Mouse (Mus musculus): ENCODE data around the gene Gpatch4. TPM values are rescaled to one million over a fixed set of nuclear protein-coding genes. Genes with fewer than 3 reads are reported as not detected.

The Gpatch4 gene
- 10 to 100 TPM; 15.0 to 16.5 TPM for total RNA-seq (2021)
- long read RNA-seq, experiment 1, transcript Gpatch4-201 (8 exons, 1,630 nt): major isoform, 6 of 11 reads
- long read RNA-seq, experiment 1, partial matches to known transcripts: 0 of 11 reads
- long read RNA-seq, experiment 1, other reads (novel, unspliced or antisense): 4 of 11 reads
- long read RNA-seq, experiment 2, transcript Gpatch4-201 (8 exons, 1,630 nt): major isoform, 9 of 22 reads
- long read RNA-seq, experiment 2, partial matches to known transcripts: 4 of 22 reads
- long read RNA-seq, experiment 2, other reads (novel, unspliced or antisense): 9 of 22 reads

DNA sequence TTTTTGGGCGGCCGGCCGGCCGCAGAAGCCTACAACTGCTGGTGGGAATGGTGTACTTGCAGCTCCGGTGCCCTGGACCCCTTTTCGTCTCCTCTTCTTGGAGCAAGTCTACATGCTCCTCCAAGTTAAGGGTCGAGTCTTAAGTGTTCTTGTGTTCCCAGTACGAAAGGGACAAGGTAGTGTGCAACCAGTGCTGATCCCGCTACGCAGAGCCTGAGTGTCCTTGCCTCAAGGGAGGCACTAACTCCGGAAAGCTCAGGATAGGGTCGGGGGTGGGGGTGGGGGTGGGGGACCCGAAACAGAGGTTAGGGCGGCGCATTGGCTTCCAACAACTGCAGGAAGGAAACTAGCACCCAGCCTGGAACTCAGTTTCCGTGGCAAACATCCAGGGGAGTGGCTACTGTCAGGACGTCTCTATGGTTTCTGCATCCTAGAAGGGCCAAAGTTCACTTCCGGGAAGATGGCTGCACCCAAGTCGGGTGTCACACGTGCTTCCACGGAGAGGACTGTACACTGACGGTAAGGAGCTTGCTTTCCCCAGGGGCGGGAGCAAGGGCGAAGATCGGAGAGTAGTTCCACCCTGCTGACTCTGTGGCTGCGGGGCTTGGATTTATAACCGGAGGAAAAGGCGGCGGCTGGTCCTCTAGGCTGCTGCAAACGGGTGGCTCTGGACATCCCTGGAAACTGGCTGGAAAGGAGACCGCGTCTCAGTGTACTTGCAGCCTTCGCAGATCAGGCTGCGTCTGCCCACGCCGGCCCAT, at the start of gene Gpatch4:
Gene Gpatch4, plus strand, starts transcription at position 448 of the 761 bp plus-strand sequence.
- no peak for TF ChIP-seq CTCF (conservative IDR thresholded peaks at IDR 0.05)
- peak within 1 kb of the TSS; percentile 90 for H3K4me3 ChIP-seq
- peak within 1 kb of the TSS; percentile 74 for H3K27ac ChIP-seq
- peak; percentile 89 to 93 for DNase-seq (ENCODE audit: low spot score in 2 of 2)

DNA sequence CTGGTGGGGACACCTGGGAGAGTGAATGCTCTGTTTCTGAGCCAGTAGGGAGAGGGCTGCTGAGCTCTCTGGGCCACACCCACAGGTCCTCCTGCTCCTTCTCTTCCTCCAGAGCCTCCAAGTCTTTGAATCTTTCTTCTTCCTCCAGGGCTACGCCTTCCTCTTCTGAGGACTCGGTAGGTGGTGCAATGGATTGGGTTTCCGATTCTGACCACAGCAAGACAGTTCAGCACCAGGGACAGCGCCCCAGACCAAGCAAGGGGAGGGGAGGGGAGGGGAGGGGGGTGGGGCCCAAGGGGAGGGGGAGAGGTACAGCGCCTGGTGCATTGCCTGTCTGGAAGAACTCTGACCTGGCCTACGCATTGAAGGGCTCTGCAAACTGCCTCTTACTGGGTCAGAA, 49.5 kb upstream of the Gpatch4 start:
- Histone ChIP-seq H3K4me3 (no peak overlapping the region), H3K27ac (no peak overlapping the region)
- TF ChIP-seq CTCF (conservative IDR thresholded peaks at IDR 0.05): no peak
- no peak for DNase-seq (ENCODE audit: low spot score in 2 of 2)

DNA sequence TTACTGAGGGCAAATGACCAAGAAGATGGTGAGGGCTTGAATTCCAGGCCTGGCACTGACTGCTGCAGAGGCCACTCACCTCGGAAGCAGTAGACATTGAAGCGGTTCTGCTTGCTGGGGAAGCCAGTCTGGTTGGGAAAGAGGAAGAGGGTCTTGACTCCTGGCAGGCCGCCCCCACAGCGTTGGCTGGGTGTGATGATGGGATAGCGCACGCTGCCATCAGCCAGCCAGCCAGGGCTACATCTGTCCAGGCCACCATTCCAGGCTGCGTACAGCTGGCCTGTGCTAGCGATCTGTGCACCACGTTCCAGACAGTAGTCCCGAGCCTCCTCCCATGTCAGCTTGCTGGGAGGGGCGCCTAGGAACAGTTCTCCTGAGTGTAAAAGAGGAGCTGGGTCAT, 47.6 kb upstream of the Gpatch4 start:
- H3K27ac ChIP-seq: peak overlapping the region; percentile 76
- DNase-seq (ENCODE audit: low spot score in 2 of 2): no peak
- no peak overlapping the region for H3K4me3 ChIP-seq
- no peak for TF ChIP-seq CTCF (conservative IDR thresholded peaks at IDR 0.05)

DNA sequence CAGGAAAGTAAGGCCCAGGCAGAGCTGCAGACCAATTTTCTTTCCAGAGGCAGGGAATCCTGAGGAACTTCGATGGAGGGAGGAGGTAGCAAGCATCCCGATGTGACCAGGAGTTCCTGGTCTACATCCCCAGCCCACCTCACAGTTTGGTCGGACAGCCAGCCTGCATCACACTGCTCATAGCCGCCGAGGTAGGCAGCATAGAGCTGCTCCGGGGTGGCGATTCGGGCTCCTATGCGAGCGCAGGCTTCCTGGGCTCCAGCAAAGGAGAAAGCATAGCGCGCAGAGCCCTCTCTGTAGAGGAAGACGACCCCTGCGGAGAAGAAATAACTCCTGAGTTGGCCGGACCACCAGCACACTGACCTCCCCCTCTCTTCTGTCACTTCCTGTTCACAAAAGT, 46.5 kb upstream of the Gpatch4 start:
- H3K4me3 ChIP-seq: peak overlapping the region; percentile 69; the same call in 1 of the 2 replicates
- no peak for DNase-seq (ENCODE audit: low spot score in 2 of 2)
- H3K27ac ChIP-seq: peak overlapping the region; percentile 57; the same call in 1 of the 2 replicates
- TF ChIP-seq CTCF (conservative IDR thresholded peaks at IDR 0.05): no peak

DNA sequence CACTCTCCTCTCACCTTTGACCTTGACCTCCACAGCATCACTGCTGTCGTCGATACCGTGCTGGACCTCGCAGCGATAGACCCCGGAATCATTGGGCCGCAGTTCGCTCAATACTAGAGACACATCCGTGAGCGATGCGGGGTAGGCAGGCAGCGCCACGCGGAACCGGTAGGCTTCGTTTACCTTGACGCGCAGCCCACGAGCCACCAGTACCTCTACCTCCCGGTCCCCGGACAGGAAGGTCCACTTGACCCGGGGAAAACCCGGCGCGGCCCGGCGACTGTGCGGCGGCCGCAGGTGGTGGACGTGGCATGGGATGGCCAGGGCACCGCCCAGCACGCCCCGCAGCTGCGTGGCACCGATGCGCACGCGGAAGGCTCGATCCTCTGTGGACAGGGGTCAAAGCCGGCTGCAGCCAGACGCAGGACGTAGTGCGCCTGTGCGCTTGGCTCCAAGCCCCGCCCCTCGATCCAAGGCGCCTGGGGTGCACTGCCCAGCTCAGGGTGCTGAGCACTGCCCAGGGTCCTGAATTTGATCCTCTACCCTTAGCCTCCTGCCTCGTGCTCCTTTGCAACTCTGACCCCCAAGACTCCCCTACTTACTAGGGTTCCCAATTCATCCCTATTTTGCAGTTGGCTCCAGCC, 45.8 kb upstream of the Gpatch4 start:
- TF ChIP-seq CTCF (conservative IDR thresholded peaks at IDR 0.05): no peak
- H3K4me3 ChIP-seq: peak overlapping the region; percentile 69
- H3K27ac ChIP-seq: peak overlapping the region; percentile 57; the same call in 1 of the 2 replicates
- no peak for DNase-seq (ENCODE audit: low spot score in 2 of 2)

DNA sequence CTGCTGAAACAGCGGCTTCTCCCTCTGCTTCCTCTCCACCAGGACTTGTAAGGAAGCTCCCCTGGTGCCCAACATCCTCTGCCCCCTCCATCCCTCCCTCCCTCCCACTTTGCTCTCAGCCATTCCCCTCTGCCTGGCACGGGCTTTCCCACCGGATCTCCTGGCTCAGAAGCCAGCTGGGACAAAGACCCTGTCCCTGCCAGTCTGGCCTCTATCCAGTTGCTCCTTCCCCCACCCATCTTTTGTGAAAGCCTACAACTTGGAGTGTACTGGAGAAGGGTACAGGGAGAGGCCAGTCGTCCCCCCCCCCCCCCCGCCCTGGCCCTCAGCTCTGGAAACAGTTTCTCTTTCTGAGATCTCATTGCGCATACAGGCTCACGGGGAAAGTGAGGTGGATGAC, 44.2 kb upstream of the Gpatch4 start:
- peak overlapping the region; percentile 69 for H3K4me3 ChIP-seq
- DNase-seq (ENCODE audit: low spot score in 2 of 2): peak; percentile 64 to 82
- TF ChIP-seq CTCF (conservative IDR thresholded peaks at IDR 0.05): no peak
- peak overlapping the region; percentile 95 for H3K27ac ChIP-seq

DNA sequence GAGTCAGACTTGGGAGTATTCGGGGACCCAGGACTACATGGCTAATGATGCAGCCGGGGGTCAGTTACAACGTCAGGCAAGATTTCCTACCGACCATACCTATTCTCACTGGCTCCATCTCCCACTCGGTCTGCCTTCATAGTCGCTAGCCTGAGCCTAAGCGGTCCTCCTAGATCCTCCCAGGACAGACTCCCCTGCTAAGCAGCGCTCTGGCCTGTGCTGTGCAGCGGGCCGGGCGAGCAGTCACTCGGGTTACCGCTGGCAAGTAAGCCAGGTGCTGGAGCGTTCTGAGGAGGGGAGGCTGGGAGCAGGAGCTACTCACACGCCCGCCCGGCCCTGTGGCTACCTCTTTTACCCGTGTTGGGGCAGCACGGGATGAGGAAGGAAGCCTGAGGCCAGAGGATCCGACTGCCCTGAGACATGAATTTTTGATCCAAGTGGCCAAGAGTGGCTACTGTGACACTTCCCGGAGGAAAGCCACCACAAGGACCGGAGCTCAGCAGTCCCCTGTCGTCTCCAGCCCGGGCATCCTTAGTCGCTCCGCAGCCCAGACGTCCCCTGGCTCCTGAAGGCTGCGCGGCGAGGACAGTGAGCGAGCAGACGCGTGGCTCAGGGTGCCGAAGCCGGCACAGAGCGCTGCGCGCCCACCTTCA, 43.5 kb upstream of the Gpatch4 start:
- Histone ChIP-seq H3K4me3 (peak overlapping the region; percentile 69), H3K27ac (peak overlapping the region; percentile 95)
- no peak for DNase-seq (ENCODE audit: low spot score in 2 of 2)
- TF ChIP-seq CTCF (conservative IDR thresholded peaks at IDR 0.05): no peak

DNA sequence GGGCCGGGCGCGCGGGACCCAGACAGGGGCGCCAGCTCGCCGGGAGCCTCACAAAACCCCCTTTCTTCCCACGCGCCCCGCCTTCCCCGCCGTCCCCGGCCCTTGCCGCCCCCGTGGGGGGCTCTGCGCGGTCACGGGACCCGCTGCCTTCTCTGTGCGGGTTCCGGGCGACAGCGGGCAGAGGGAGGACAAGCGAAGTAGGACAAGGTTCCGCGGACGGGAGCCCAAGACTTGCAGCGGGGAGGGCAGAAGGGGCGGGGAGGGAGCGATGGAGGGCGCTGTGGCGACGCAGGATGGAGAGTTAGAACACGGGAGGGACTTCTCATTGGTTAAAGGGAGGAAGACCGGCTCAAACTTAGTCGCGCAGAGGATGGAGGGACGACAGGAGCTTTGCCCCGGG, 42.7 kb upstream of the Gpatch4 start, which contains the start of gene Bcan:
Gene Bcan, minus strand, starts transcription at position 50 of the 400 bp plus-strand sequence.
- Histone ChIP-seq H3K27ac (peak within 1 kb of the TSS; percentile 95), H3K4me3 (peak within 1 kb of the TSS; percentile 69)
- DNase-seq (ENCODE audit: low spot score in 2 of 2): peak; percentile 63 to 75

DNA sequence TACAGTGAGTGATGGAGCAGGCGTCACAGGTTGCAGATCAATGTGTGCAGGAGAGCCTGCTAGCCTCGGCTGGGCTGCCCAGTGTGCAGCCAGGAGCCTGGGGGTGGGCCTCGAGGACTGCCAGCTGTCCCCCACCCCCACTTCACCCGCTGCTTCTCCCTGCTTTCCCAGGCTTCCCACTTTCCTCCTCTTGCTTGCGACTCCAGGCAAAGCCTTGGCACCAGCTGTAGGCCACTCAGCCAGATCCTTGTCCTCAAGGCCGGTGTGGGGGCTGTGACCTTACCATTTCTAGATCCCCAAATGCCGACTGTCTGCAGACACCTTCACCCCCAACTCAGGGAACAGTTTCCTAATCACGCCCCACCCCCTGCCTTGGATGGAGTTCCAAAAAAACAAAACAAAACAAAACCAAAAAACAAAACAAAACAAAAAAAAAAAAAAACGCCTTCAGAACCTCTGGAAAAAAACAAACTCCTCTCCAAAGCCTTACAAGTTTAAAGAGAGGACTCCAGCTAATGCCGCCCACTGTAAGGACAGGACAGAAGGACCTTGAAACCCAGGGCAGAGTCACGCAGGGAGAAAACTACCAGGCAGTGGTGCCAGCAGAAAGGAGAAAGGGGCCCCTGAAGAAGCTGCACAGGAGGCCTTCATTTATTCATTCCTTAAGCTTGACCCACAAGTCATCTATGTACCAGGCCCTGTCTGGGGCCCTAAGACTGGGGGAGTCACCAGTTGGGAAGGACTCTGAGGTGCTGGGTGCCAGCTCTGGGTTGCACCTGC, 41.9 kb upstream of the Gpatch4 start:
- H3K27ac ChIP-seq: peak overlapping the region; percentile 95
- H3K4me3 ChIP-seq: peak overlapping the region; percentile 69
- TF ChIP-seq CTCF (conservative IDR thresholded peaks at IDR 0.05): no peak
- DNase-seq (ENCODE audit: low spot score in 2 of 2): no peak

More for the DNA sequence above, 42.7 kb upstream of the Gpatch4 start, which contains the start of gene Bcan:
- peak; percentile 45 for TF ChIP-seq CTCF (conservative IDR thresholded peaks at IDR 0.05)

DNA sequence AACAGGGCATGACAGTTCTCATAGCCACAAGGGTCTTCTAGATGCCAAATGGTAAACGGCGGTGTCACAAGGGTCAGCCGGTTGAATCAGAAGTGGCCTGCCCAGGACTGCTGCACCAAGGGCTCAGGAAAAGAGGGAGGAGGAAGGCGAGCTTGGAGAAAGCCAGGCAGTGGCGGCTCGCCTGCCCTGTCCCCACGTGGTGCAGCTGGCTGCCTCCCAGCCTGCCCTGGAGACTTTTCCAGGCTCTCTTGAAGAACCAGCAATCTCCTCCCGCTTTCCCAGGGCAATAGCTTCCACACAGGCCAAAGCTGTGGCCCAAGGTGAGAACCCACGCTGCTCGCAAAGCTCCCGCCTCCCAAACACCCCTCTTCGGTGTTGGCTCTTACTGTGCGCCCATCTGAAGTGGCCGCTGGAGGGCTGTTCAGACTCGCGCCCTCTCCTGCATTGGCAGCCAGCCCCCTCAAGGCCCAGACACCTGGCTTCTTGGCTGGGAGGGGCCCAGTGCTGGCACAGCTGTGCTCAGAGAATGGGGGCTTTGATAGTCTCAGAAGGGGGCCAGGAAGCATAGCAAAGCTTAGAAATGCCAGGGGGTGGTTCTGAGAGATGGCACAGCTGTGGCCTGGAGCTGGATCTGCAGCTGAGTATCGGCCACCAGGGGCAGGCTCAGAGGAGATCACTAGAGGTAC, 40.5 kb upstream of the Gpatch4 start:
- Histone ChIP-seq H3K27ac (peak overlapping the region; percentile 76), H3K4me3 (no peak overlapping the region)
- peak; percentile 44 for TF ChIP-seq CTCF (conservative IDR thresholded peaks at IDR 0.05)
- no peak for DNase-seq (ENCODE audit: low spot score in 2 of 2)
